Mouse (Mus musculus): ENCODE data around the gene Akr7a5. TPM values are rescaled to one million over a fixed set of nuclear protein-coding genes. Genes with fewer than 3 reads are reported as not detected.

Akr7a5 gene
- 137 and 146 TPM in 2 replicates for polyA plus RNA-seq (2014; fragmentation: Nextera tagmentation; extraction: Ambion mirVana)

DNA sequence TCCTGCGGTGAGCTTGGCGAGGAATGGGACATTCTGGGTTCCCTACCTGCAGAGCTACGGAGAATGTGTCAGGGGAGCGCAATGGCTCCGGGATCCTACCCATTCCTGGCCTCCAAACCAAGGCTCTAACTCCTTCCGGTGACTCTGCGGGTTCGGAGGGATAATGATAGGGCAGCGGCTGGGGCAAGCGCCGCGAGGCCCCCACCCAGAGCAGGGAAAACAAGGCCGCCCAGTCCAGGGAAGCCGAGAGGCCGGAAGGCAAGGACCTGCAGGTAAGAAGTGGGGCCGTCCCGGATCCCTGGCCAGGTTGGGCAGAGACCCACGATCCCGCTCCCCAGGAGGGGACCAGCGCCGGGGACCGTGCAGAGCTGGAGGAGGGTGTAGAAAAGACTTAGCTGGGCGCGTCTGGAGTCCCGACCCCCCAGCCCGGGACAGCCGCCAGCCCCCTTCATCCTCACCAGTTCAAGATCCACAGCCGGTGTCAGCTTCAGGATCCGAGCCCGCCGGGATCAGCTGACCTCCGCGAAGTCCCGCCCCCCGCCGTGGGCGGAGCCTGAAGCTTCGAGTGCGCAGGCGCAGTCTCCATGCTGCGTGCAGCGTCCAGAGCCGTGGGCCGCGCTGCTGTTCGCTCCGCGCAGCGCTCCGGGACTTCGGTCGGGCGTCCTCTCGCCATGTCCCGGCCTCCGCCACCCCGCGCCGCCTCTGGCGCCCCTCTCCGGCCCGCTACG, at the start of gene Akr7a5, which contains the start of gene Pqlc2:
Akr7a5 (plus strand) TSS at position 574 of the 728 bp plus-strand sequence.
Pqlc2 (minus strand) TSS at position 538 of the 728 bp plus-strand sequence.
- Histone ChIP-seq H3K4me3 (ENCODE audit: low read depth, low read length) (peak within 1 kb of the TSS; percentile 98), H3K4me1 (ENCODE audit: control insufficient read depth, insufficient read depth, low read length) (no peaks in the 10 kb centered on the region), H3K4me2 (ENCODE audit: low read depth, low read length) (peak within 1 kb of the TSS; percentile 95), H3K27ac (replicated peaks; ENCODE audit: low read depth, low read length) (peak within 1 kb of the TSS; percentile 59), H3K9ac (replicated peaks; ENCODE audit: low read length) (peak within 1 kb of the TSS; percentile 94), H3K27me3 (ENCODE audit: control insufficient read depth, insufficient read depth, low read length) (0 out of 2 replicates have a peak, but pooled peaks cover 2% of the 10 kb centered on the region), H3K36me3 (replicated peaks; ENCODE audit: control insufficient read depth, insufficient read depth, low read depth, low read length) (peaks cover 3% of the 10 kb centered on the region; the same call in 1 of the 2 replicates), H3K9me3 (replicated peaks; ENCODE audit: control insufficient read depth, low read length) (no peaks in the 10 kb centered on the region)
- peak; percentile 98 for DNase-seq (ENCODE audit: low spot score)
- peak; percentile 84 for ATAC-seq (replicated peaks; ENCODE audit: insufficient number of reproducible peaks, low FRiP score, low TSS enrichment, low read depth)
- WGBS, result under 1% methylated on average over 63 of the region's 63 CpGs

DNA sequence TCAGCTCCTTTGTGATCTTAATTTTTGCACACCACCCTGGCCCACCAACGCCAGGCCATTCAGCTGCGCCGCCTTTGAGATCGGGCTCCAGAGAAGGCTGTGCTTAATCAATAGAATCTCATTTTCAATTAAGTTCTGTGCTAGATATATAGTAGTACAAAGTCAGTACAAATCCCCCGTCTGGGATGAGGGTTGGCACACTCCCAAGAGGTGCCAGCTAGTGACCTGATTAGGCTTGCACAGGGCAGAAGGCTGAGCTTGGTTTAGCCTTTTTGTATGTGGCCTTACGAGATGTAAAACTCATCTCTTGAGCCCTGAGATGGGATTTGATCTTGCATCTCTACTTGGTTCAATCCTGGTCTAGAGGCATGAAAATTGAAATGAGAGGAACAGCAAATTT, 47.6 kb upstream of the Akr7a5 start:
- H3K4me1 ChIP-seq (ENCODE audit: control insufficient read depth, insufficient read depth, low read length), result peaks cover 13% of the 10 kb centered on the region
- no peak for ATAC-seq (replicated peaks; ENCODE audit: insufficient number of reproducible peaks, low FRiP score, low TSS enrichment, low read depth)
- H3K9me3 ChIP-seq (replicated peaks; ENCODE audit: control insufficient read depth, low read length), result no peaks in the 10 kb centered on the region
- no peak for DNase-seq (ENCODE audit: low spot score)
- H3K27me3 ChIP-seq (ENCODE audit: control insufficient read depth, insufficient read depth, low read length), result no peaks in the 10 kb centered on the region
- H3K4me2 ChIP-seq (ENCODE audit: low read depth, low read length), result no peak overlapping the region
- no peak overlapping the region for H3K4me3 ChIP-seq (ENCODE audit: low read depth, low read length)
- H3K36me3 ChIP-seq (replicated peaks; ENCODE audit: control insufficient read depth, insufficient read depth, low read depth, low read length), result peaks cover 8% of the 10 kb centered on the region; the same call in 1 of the 2 replicates
- H3K9ac ChIP-seq (replicated peaks; ENCODE audit: low read length), result no peak overlapping the region
- no peak overlapping the region for H3K27ac ChIP-seq (replicated peaks; ENCODE audit: low read depth, low read length)
- 92% methylated on average over 6 of the region's 6 CpGs for WGBS

DNA sequence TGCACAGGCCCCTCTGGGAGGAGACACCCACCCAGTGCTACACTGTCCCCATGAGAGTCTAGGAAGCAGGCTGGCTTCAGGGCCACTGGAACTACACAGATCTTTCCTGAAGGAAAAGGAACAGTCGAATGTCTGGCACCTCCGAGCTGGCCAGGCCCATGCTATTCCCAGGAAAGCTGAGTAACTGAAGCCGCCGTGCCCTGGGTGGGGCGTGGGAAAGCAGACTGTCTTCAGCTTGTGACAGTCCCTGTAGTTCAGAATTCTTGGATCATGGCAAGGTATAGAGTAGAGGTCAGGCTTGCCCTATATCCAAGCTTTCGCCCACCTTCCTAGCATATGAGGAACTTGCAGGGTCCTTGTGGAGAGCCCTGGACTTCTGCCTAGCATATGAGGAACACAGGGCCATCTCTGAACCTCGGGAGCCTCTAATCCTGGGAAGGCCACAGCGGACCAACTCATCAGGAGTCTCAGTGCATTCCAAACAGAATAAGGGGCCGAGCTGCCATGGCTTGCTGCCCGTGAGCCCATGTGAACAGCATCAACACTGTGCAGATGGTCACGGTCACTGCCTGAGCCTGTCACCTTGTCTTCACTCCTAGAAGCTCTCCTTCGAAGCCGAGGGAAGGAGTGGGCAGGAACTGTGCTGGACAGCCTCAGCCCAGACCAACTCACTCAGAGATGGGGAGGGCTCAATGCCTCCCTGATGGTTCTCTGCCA, 44.6 kb upstream of the Akr7a5 start:
- Histone ChIP-seq H3K9me3 (replicated peaks; ENCODE audit: control insufficient read depth, low read length) (no peaks in the 10 kb centered on the region), H3K9ac (replicated peaks; ENCODE audit: low read length) (0 out of 2 replicates have a peak overlapping the region, but pooled peaks have one; percentile 25), H3K36me3 (replicated peaks; ENCODE audit: control insufficient read depth, insufficient read depth, low read depth, low read length) (peaks cover 8% of the 10 kb centered on the region; the same call in 1 of the 2 replicates), H3K4me3 (ENCODE audit: low read depth, low read length) (no peak overlapping the region), H3K4me1 (ENCODE audit: control insufficient read depth, insufficient read depth, low read length) (peaks cover 4% of the 10 kb centered on the region), H3K27ac (replicated peaks; ENCODE audit: low read depth, low read length) (peak overlapping the region; percentile 83), H3K4me2 (ENCODE audit: low read depth, low read length) (no peak overlapping the region), H3K27me3 (ENCODE audit: control insufficient read depth, insufficient read depth, low read length) (no peaks in the 10 kb centered on the region)
- WGBS, result 76% methylated on average over 13 of the region's 13 CpGs
- DNase-seq (ENCODE audit: low spot score) (no peak), ATAC-seq (replicated peaks; ENCODE audit: insufficient number of reproducible peaks, low FRiP score, low TSS enrichment, low read depth) (peak; percentile 12; the same call in 1 of the 2 replicates)

DNA sequence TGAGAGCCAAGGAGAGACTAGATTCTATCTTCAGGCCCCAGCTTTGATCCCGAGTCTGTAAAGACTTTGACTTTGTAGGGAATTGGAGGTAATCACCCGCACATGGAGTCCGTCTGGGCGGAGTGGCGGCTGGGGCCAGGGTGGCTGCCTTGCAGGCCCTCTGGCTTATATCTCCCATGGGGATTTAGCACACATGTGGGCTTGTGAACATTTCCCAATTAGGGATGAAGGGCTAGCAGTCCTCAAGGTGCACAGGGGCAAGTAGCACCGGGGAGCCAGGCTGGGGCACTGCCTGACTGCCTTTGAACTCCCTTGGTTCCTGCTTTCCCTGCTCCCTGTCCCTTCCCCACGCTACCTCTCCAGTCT, 44.1 kb upstream of the Akr7a5 start:
- H3K36me3 ChIP-seq (replicated peaks; ENCODE audit: control insufficient read depth, insufficient read depth, low read depth, low read length), result peaks cover 5% of the 10 kb centered on the region; the same call in 1 of the 2 replicates

DNA sequence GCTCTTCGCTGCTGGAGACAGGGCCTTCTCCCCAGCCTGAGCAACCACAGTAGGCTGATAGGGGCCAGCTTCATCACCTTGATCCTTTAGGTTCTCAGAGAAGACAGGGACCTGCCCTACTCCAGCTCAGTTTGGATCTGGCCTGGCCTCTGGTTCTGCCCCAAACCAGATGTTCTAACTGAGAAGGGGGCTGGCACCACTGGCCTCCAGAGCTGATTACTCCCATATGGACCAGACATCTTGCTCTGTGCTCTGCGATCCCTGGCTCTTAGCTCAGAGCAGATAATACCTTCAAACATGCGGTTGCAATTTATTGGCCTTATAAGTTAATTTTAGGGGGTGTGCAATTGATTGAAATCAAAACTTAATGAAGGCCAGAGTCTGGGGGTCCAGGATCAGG, 43.2 kb upstream of the Akr7a5 start:
- Histone ChIP-seq H3K36me3 (replicated peaks; ENCODE audit: control insufficient read depth, insufficient read depth, low read depth, low read length) (peaks cover 5% of the 10 kb centered on the region; the same call in 1 of the 2 replicates), H3K4me3 (ENCODE audit: low read depth, low read length) (no peak overlapping the region), H3K9ac (replicated peaks; ENCODE audit: low read length) (no peak overlapping the region), H3K9me3 (replicated peaks; ENCODE audit: control insufficient read depth, low read length) (no peaks in the 10 kb centered on the region), H3K27ac (replicated peaks; ENCODE audit: low read depth, low read length) (peak overlapping the region; percentile 83), H3K4me2 (ENCODE audit: low read depth, low read length) (no peak overlapping the region), H3K27me3 (ENCODE audit: control insufficient read depth, insufficient read depth, low read length) (no peaks in the 10 kb centered on the region), H3K4me1 (ENCODE audit: control insufficient read depth, insufficient read depth, low read length) (peaks cover 2% of the 10 kb centered on the region)
- DNase-seq (ENCODE audit: low spot score) (peak; percentile 90), ATAC-seq (replicated peaks; ENCODE audit: insufficient number of reproducible peaks, low FRiP score, low TSS enrichment, low read depth) (peak; percentile 75)
- 36% methylated on average over 3 of the region's 3 CpGs for WGBS

More for the DNA sequence above, 44.1 kb upstream of the Akr7a5 start:
- Histone ChIP-seq H3K27me3 (ENCODE audit: control insufficient read depth, insufficient read depth, low read length) (no peaks in the 10 kb centered on the region), H3K9ac (replicated peaks; ENCODE audit: low read length) (0 out of 2 replicates have a peak overlapping the region, but pooled peaks have one; percentile 14), H3K4me1 (ENCODE audit: control insufficient read depth, insufficient read depth, low read length) (peaks cover 4% of the 10 kb centered on the region), H3K4me2 (ENCODE audit: low read depth, low read length) (no peak overlapping the region), H3K9me3 (replicated peaks; ENCODE audit: control insufficient read depth, low read length) (no peaks in the 10 kb centered on the region), H3K27ac (replicated peaks; ENCODE audit: low read depth, low read length) (peak overlapping the region; percentile 83), H3K4me3 (ENCODE audit: low read depth, low read length) (no peak overlapping the region)
- ATAC-seq (replicated peaks; ENCODE audit: insufficient number of reproducible peaks, low FRiP score, low TSS enrichment, low read depth) (peak; percentile 56; the same call in 1 of the 2 replicates), DNase-seq (ENCODE audit: low spot score) (peak; percentile 75)
- 43% methylated on average over 7 of the region's 7 CpGs for WGBS

DNA sequence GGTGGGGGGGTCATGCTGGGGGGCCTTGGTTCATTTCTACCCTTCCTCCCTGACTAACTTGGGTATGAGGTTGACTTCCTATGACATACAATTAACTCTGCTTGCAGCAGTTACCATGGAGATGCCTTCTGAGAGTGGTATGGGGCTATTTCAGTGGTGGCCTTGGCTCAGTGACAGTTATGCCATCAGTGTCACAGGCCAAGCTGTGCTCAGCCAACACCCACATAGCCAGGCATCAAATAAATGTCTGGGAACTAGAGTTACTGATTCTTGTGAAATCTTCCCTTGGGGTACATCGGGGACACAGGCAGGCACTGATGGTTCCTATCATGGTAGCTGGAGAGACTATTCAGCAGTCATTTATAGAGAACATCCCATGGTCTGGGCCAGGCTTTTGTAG, 42.3 kb upstream of the Akr7a5 start:
- Histone ChIP-seq H3K4me3 (ENCODE audit: low read depth, low read length) (no peak overlapping the region), H3K9ac (replicated peaks; ENCODE audit: low read length) (no peak overlapping the region), H3K4me1 (ENCODE audit: control insufficient read depth, insufficient read depth, low read length) (peaks cover 2% of the 10 kb centered on the region), H3K9me3 (replicated peaks; ENCODE audit: control insufficient read depth, low read length) (no peaks in the 10 kb centered on the region), H3K4me2 (ENCODE audit: low read depth, low read length) (no peak overlapping the region), H3K27me3 (ENCODE audit: control insufficient read depth, insufficient read depth, low read length) (no peaks in the 10 kb centered on the region), H3K36me3 (replicated peaks; ENCODE audit: control insufficient read depth, insufficient read depth, low read depth, low read length) (peaks cover 5% of the 10 kb centered on the region; the same call in 1 of the 2 replicates), H3K27ac (replicated peaks; ENCODE audit: low read depth, low read length) (peak overlapping the region; percentile 71)
- DNase-seq (ENCODE audit: low spot score) (no peak), ATAC-seq (replicated peaks; ENCODE audit: insufficient number of reproducible peaks, low FRiP score, low TSS enrichment, low read depth) (no peak)
- WGBS, result 71% methylated on average over 1 of the region's 1 CpGs

DNA sequence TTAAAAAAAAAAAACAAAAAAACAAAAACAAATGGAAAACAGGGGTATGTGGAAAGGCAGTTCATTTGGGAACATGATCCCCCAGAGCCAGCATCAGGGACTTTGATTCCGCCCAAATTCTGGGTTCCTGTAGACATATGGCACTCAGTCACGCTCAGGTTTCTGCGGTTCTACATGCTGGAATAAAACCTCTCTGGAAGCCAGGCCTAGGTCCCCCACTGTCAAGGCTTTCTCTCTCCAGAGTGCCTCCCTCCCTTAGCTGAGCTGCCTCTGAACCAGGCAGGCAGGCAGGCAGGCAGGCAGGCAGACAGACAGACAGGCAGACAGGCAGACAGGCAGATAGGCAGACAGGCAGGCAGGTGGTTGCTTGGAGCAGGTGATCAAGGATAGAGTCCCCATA, 40.4 kb upstream of the Akr7a5 start:
- no peaks in the 10 kb centered on the region for H3K27me3 ChIP-seq (ENCODE audit: control insufficient read depth, insufficient read depth, low read length)
- H3K4me1 ChIP-seq (ENCODE audit: control insufficient read depth, insufficient read depth, low read length), result peaks cover 2% of the 10 kb centered on the region
- ATAC-seq (replicated peaks; ENCODE audit: insufficient number of reproducible peaks, low FRiP score, low TSS enrichment, low read depth) (no peak), DNase-seq (ENCODE audit: low spot score) (no peak)
- no peak overlapping the region for H3K9ac ChIP-seq (replicated peaks; ENCODE audit: low read length)
- H3K36me3 ChIP-seq (replicated peaks; ENCODE audit: control insufficient read depth, insufficient read depth, low read depth, low read length), result no peaks in the 10 kb centered on the region
- H3K27ac ChIP-seq (replicated peaks; ENCODE audit: low read depth, low read length), result no peak overlapping the region
- no peak overlapping the region for H3K4me2 ChIP-seq (ENCODE audit: low read depth, low read length)
- no peak overlapping the region for H3K4me3 ChIP-seq (ENCODE audit: low read depth, low read length)
- no peaks in the 10 kb centered on the region for H3K9me3 ChIP-seq (replicated peaks; ENCODE audit: control insufficient read depth, low read length)
- WGBS, result 82% methylated on average over 3 of the region's 3 CpGs

Data from embryonic facial prominence, embryonic 11.5 days (tissue).